Mouse (Mus musculus) embryonic fibroblast, embryonic 13.5 days (primary cell): ENCODE results near the gene Ccer1.

ENCODE experiments used
- CTCF ChIP-seq: IDR thresholded peaks from 2 replicates; pipeline ENCODE4 v1.5.1; 2011; ENCODE audit warnings: mild to moderate bottlenecking, control low read depth, low read length, moderate library complexity, borderline replicate concordance; ENCODE audit not compliant: insufficient read depth
- POLR2A ChIP-seq: IDR thresholded peaks from 2 replicates; pipeline ENCODE4 v1.6.1; 2011; ENCODE audit warnings: low read depth, mild to moderate bottlenecking, control low read depth, low read length, moderate library complexity

DNA sequence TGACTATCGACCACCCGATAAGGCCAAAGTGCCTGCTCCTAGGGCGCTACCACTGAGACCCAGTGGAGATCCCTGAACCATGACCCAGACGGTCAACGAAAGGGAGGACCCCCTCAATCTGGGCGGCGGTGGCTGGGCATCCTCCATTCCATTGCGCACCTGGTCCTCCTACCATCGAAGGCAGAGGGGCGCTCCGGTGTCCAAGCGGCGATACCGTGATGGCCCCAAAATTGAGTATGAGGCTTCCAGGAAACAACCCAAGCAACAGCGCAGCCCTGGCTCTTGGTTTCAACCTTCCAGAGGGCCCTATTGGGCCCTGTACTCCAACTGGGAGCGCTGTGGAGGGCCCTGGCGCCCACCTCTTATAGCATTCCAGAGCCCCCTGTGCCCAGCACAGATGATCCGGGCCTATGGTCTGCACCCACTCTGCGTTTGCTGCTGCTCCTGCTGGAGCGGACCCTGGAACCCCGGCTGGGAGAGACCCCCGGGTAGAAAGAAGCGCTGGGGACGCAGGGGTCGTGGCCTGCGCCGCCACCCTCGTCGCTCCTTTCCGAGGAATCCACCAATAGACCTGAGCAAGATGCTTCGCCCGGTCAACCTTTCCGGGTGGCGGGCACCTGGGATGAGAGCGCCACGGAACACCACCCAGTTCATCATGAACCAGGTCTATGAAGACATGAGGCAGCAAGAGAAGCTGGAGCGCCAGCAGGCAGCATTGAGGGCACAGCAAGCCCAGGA is 708 bp downstream of the Ccer1 start:
- no peak for TF ChIP-seq CTCF
- no peak for TF ChIP-seq POLR2A
